Mouse (Mus musculus): ENCODE results near the gene Zfp574.

GRCm38 (mm10) chr7:25131247-25131646, 58.9 kb downstream of the Zfp574 start:
- TF ChIP-seq POLR2A (IDR thresholded peaks at IDR 0.05; ENCODE audit: extremely low read depth, insufficient read depth, low read length) (no peak), CTCF (IDR thresholded peaks at IDR 0.05; ENCODE audit: extremely low read depth, insufficient read depth, low read length) (no peak)

All from cortical plate, adult 2 months (tissue).